Mouse (Mus musculus): ENCODE results near the gene Phf12.

Phf12 gene

DNA sequence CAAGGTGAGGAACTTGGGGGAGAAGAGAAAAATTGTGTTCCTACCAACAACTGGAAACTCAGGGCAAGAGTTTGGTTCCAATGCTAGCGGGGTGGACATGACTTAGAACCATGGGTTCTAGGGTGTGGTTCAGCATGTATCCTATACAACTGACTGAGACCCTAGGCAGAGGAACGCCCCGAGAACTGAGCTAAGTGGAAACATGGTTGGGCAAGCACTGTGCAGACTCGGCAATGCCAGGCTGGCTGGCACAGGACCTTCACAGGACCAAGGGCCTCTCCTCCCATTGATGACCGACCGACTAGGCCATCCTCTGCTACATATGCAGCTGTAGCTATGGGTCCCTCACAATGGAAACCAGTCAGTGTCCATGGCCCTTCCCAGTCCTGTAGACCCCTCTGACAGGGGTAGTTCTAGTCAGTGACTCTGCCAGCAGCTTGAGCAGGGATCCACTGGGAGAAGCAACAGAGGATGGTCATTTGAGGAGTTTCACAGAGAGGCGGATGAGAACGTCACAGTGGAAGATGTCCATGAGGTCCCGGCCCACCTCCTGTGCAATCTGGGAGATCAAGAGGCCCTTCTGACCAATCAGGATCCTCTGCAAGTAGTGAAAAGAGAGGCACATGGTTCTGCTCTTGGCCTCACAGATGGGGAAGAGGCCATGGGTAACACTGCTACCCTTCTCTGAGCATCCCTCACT is 91.2 kb downstream of the Phf12 start:
- DNase-seq (ENCODE audit: low read depth) = no peak

DNA sequence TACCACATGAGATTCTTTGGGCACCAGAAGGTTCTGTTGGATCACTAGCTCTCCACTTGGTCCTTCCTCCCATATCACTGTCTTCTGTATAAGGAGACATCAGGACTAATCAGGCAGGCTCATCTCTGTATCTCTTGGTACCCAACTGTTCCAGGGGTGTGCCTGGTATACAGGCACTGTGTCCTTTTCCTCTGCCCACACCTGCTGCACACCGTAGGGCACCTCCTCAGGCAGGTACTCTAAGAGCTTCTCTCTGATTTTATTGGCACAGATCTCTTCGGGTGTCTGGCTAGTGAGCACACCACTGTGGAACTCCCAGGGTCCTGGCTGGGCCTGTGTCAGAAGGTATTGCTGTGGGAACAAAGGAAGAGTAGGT is 91.7 kb downstream of the Phf12 start:
- DNase-seq (ENCODE audit: low read depth) = no peak

DNA sequence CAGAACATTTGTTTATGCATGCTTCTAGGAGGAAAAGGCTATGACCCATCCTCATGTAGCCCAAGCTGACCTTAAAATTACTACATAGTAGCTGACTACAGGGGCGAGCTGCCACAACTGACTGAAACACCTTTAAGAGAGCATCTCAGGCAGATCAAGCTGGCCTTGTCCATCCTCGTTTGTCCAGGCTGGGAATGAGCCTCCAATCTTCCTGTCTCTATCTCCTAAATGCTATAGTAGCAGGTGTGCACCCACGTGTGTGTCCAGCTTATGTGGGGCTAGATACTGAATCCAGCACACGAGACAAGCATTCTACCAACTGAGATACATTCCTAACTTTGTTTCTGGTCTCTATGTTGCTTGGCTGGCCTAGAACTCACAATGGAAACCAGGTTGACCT is 92.1 kb downstream of the Phf12 start:
- DNase-seq (ENCODE audit: low read depth) = no peak

Measured in c-Kit-positive CD71-negative TER-119-negative erythroid progenitor cells, embryonic 14.5 days (primary cell).